Mouse (Mus musculus) G1E-ER4 (cell line): ENCODE measurements around the gene Slc10a6. TPM values are rescaled to one million over a fixed set of nuclear protein-coding genes. Genes with fewer than 3 reads are reported as not detected.

ENCODE experiments used
- GATA1 ChIP-seq: IDR thresholded peaks from one replicate; pipeline ENCODE4 v1.8.0; 2012; ENCODE audit warnings: low read length, inconsistent platforms
- polyA plus RNA-seq: library from polyadenylated mRNA; stranded (reverse); fragments of >175 nt; gene quantifications from 2 replicates; pipeline ENCODE4 v1.2.3, GENCODE M21; 2012

The Slc10a6 gene
- not detected in 2 replicates for polyA plus RNA-seq

DNA sequence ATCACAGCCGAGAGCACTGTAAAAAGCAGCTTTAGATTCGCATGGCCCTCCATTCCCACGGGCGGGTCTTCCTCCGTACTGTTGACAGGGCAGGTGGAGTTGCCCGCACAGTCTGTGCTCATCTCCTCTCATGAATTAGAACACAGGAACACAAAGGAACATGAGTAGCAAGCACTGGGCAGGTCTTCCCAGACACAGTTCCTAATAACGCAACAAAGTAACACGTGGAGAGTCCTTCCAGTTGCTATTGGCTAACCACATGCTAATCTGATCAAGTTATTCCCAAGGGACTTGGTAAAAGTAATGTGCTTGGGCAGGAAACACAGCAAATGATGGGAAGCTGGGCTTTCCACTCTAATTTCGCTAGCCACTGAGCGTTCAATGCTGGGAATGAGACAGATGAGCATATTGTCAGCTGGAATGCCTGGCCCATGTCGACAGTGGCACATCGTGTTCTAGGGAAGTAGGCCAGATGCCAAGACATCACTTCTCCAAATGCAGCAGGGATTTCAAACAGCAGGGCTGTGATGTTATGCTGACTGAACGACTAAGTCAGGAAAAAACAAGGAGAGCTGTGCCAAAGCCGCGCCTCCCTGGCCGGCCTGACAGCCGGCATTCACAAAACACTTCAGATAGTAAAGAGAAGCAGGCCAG is at the start of gene Slc10a6:
Gene Slc10a6, minus strand, starts transcription at position 293 of the 654 bp plus-strand sequence.
- TF ChIP-seq GATA1: no peak

DNA sequence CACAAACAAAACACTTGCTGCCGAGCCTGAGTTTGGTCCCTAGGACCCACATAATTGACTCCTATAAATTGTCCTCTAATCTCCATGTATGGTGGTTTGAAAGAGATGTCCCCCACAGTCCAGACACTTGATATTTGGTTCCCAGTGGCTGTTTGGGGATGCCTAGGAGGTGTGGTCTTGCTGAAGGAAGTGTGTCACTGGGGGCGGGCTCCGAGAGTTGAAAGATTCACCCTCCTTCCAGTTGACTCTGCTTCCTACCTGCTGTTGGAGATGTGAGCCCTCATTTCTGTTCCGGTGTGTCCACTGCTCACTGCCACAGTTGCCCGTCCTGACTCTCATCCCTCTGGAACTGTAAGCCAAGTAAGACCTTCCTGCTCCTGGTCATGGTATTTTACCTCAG is 49.8 kb upstream of the Slc10a6 start:
- no peak for TF ChIP-seq GATA1

DNA sequence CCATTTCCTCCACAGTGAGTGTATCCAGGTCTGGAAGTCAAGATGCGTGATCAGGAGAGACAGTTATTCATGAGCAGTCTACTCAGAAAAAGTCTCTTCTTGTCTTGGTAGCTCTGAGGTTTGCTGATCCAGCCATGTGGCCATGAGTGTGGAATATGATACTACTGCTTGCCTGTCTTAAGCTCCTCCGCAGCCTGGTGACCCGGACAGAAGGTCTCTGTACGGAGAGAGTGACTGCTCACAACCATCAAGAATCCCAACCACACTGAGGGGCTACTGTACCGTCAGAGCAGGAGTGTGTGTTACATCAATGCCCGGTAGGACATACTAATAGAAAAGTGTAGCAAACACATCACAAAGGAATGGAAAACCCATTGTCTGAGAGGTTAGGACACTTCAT is 48.7 kb upstream of the Slc10a6 start:
- no peak for TF ChIP-seq GATA1

DNA sequence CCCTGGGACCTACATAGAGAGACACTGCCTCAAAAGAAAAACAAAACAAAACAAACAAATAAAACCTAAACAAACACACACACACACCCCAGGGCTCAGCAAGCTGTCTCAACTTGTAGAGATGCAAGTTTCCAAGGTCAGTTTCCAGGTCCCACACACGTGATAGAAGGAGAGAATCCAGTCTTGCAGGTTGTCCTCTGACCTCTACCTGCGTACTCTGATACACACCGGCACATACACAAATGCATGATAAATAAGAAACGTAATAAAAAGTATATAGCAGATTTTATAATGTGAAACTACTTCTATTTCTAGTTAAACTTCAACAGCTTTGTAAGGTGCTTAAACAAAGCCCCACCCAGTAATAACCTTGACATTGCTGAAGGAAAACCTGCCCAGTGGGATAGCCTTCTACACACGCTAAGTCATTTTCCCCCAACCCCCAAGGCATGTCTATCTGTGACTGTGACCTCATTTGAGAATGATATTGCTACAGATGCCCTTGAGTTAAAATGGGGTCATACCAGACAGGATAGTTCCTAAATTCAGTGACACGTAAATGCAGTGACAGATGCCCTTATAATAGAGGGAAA is 47.2 kb upstream of the Slc10a6 start:
- no peak for TF ChIP-seq GATA1

DNA sequence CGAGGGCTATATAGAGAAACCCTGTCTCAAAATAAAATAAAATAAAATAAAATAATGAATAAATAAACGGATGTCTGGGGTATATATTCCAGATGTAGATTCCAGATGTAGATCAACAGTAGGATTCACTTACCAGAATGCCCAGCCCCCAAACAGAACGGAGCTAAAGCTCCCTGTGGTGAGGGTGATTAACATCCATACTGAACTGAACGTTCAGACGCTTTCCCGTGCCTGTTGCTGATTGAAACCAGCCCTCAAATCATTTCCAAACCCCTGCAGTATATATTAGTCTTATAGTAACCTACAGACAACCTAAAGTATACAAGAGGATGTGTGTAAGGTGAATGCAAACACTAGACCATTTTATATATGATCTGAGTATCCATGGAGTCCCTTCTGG is 45.3 kb upstream of the Slc10a6 start:
- no peak for TF ChIP-seq GATA1

DNA sequence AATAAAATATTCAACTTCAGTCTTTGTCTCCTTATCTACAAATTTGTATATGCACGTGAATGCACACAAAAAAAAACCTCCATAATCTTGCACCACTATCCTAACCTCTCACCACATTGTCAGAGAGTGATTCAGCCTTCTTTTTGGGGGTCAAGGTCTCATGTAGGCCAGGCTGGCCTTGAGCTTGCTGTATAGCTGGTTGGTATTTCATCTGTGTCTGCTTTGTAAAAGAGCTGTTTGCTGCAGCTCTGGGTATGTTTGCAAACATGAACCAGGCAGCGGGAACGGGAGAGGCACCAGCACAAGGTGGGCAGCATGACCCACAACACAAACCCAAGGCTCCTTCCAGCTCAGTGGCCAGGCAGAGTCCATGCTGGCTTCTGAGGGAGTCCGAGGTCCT is 44.4 kb upstream of the Slc10a6 start:
- no peak for TF ChIP-seq GATA1

DNA sequence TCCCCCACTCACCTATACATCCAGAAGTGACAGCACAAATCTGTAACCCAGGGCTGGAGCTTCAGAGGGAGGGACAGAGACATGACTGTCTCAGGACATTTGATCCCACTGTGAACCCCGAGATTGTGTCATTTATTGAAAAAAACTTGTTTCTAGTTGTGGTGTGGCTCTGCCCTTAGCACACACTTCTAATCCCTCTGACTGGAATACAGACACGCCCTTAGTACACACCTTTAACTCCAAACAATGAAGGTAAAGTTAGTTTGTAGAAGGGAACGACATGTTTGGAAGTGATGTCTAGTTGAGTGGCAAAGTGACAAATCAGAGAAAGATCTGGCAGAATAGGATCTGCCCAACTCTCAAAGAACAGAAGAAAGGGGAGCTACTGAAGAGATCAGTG is 42.7 kb upstream of the Slc10a6 start:
- no peak for TF ChIP-seq GATA1

DNA sequence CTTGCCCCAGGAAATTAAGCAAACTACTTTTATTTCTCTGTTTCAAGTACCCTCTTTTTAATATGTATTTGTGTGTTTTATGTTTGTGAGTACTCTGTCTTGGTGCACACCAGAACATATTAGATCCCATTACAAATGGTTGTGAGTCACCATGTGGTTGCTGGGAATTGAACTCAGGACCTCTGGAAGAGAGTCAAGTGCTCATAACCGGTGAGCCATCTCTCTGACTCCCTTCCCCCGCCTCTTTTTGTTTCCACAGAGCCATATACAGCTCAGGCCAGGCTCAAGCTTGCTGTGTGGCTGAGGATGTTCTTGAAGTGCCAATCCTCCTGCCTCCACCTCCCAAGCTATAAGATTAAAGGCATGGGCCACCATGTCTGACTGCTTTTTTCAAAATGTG is 36.7 kb upstream of the Slc10a6 start:
- no peak for TF ChIP-seq GATA1

DNA sequence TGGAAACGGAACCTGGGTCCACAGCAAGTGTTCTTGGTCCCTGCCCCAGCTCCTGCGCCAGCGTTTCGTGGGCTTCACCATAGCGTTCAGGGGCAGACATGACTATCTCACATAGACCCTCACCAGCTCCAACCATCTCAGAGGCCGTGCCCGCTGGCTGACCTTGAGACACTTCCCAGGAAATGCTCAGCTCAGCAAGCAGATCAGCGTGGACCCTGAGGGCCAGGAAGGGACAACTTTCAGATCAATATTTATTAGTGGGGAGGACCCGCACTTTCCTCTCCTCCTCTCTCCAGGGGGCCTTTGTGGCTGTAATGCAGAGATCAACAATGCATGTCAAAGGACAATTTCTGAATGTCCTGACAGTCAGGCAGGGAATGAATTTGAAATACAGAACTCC is 35.7 kb upstream of the Slc10a6 start:
- TF ChIP-seq GATA1: no peak

DNA sequence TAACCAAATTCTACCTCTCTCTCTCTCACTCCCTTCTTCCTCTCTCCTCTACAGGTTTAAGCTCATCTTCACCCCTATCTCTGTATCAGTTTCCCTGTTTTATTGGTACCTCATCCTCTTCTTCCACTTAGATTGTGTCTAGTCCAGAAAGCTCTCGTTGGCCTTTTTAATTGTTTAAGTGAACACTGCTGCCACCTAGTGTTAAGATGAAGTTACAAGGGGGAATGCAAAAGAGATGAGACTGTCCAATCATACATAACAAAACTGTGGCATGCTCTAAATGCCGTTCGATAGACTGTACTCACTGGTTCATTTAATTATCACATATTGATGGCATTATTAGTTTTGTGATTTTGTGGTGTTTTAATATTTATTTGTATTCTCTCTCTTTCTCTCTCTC is 30.4 kb upstream of the Slc10a6 start:
- no peak for TF ChIP-seq GATA1

DNA sequence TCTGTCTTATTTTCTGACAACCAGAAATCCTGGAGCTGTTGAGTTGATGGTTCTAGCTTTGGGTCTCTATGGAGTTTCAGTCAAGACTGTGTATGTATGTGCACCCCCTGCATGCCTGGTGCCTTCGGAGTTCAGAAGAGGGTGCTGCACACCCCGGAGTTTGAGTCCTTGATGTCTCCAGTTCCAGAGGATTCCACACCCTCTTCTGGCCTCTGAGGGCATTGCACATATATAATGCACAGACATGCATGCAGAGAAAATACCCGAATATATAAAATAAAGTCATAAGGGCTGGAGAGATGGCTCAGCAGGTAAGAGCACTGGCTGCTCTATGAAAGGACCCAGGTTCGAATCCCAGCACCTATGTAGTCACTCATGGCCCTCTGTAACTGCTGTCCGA is 29.7 kb upstream of the Slc10a6 start:
- no peak for TF ChIP-seq GATA1

DNA sequence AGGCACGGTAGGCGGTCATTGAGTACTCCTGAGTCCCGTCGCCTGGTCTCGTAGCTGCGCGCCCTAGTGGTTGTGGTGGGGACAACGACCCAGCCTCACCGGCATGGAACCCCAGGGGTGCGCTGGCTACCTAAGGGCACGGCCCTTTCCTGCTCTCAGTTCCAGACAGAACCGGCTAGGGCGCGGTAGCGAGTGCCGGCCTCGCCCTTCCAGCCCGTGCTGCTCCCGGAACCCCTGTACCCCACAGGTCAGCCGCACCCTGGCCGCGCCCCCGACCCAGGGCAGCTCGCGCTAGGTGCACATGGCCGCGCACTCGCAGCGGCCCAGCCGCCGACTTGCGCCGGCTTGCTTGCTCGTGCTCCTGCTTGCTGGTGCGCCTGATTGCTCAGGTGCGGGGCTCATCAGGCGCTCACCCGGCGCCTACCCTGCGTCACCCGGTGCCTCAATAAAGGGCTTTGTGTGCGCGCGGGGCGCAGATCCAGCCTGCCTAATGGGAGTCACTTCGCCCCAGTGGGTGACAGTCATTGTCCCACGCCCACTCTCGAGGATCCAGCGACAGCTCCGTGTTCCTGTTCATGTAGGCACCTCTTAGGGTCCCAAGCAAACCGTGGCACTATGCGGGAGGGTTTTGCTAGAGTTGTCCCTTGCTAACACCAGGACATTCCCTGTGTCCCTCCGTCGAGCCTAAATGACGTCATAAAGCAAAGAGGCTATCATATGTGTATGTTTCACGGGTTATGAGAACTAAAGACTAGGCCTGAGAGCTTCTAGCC is 26.3 kb upstream of the Slc10a6 start, which contains the start of gene 1700016H13Rik:
Gene 1700016H13Rik, minus strand, starts transcription at position 665 of the 773 bp plus-strand sequence.
- TF ChIP-seq GATA1: no peak

DNA sequence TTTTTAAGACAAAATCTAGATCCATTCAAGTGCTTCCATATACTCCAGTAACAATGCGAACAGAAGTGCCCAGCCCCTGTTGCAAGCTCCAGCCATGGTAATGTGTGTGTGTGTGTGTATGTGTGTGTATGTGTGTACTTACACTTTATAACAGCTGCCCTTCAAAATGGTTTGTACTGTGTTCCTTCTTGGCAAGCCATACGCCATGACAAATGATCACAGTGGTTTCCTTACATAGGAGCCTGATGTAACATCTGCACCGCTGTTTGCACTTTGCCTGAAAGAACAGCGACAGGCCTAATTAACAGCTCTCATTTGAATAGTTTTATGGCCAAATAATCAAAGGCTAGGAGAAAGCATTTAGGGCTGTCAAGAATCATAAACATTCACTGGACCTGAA is 25.6 kb upstream of the Slc10a6 start:
- no peak for TF ChIP-seq GATA1

DNA sequence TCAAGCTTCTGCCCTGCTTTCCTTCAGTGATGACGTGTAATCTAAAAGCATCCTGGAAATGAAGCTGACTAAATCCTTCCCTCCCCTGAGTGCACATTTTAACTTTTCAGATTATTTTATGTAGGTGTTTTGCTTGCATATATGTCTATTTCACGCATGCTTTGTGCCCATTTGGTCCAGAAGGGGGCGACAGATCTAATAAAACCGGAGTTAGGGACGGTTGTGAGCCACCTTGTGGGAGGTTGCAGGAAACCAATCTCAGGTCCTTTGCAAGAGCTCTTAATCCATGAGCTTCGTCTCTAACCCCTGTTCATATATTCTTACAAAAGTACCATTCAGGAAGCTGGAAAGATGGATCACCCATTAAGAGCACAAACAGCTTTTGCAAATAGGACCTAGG is 25.0 kb upstream of the Slc10a6 start:
- TF ChIP-seq GATA1: no peak

DNA sequence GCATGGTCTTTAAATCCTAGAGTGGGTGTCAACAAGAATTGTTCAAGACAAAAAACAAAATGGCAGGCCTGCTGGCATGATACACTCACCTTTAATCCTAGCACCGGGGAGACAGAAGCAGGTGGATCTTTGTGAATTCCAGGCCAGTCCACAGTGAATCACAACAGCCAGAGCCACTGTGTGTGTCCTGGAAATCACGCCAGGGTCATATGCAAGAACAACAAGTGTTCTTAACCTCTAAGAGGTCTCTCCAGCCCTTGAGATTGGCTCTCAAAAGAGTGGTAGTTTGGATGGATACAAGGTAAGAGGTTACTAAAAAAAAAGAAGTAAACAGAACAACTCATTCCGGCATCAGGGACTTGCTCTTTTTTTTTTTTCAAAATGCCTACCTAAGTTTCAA is 18.1 kb upstream of the Slc10a6 start:
- TF ChIP-seq GATA1: no peak

DNA sequence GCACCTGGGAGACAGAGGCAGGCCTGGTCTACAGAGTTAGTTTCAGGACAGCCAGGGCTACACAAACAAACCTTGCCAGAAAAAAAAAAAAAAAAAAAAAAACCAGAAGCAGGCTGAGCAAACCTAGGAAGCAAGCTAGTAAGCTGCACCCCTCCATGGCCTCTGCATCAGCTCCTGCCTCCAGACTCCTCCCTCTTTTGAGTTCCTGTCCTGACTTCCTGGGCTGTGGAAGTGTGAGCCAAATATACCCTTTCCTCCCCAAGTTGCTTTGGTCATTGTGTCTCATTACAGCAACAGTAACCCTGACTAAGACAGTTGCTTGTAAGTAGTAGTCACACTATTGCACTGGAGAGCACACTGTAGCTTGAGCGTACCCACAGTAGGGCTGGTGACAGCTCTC is 15.0 kb upstream of the Slc10a6 start:
- TF ChIP-seq GATA1: no peak

DNA sequence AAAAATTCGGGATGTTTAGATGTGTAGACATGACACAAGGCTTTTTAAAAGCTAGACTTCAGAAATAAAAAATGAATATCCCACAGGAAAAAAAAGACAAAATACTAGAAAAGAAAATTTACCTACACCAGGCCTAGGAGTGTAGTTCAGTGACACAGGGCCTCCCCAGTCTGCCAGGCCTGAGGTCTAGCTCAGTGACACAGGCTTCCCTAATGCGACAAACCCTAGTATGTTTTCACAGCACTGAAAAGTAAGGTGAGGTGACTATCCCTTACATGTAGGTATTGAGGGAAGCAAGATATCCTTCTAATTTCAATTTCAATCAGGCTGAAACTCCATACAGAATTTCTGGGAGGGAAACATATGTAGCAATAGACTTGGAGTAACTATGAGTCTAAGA is 8.0 kb upstream of the Slc10a6 start:
- no peak for TF ChIP-seq GATA1
